Mouse (Mus musculus) kidney, adult 8-10 months (tissue): Measurements from ENCODE around the gene Htr1f.
"Not testable (repeated sequence)": the region's sequence is repeated elsewhere in the genome, so short reads cannot be mapped to it uniquely, and the experiment has no call there.

Experiments used
- DNase-seq, 2 experiments: peaks; one replicate each; pipeline ENCODE4 v3.0.0; 2022

The Htr1f gene

DNA sequence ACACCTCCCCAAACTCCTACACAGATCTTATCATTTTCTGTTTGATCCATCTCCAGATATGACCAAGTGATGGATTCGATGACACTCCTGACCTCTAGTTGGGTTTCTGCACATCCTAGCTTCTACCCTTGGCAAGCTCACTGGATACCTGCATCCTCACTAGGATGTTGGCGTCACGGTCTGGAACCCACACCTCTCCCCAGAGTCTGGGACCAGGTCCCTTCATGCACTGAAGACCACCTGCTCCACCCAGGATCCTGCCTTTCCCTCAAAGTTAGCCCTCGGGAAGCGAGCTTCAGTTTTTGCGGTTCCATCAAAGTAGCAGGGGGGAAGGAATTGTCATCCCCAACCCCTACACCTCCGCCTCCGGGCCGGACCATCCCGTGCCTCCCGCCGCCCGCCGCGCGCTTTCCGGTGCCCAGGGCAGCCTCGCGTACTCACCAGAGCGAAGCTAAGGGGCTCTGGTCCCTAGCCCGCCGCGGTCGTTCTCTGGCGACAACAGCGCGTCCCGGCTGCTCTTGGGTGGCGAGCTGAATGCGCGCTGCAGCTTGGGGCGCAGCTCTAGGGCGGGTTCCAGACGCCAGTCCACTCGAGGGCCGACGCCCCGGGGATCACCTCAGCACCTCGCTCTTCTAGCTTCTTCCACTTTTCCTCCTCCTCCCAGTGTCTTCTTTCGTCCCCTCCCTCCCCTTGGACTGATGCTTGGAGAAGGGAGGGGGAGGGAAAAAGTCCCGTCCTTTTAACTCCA, at the start of gene Htr1f:
Gene Htr1f, minus strand, starts transcription at position 671 of the 748 bp plus-strand sequence.
- no peak for DNase-seq

- no peak for DNase-seq
Observed at GRCm38 (mm10) chr16:65139771-65140170, 34.1 kb upstream of the Htr1f start.

- DNase-seq = no peak
Observed at GRCm38 (mm10) chr16:65129391-65129790, 23.7 kb upstream of the Htr1f start.

- no peak for DNase-seq
Observed at GRCm38 (mm10) chr16:65127846-65128245, 22.2 kb upstream of the Htr1f start.

DNA sequence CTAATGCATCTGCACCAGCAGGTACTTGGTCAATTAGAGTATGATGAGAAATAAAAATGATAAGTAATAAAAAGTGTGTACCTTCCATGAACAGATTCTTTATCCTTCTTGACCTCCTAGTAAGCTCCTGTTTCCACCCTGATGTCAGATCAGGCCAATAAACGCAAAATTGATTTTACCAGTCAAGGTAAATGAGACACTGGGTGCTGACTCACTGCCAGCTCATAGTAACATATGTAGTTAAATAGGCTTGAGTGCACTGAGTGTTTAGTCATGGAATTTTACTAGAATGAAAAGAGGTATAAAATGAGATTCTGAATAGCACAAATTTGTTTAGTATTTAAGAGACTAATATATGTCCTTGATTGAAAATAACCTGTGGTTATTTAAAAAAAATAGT, 6.6 kb upstream of the Htr1f start:
- DNase-seq = no peak

DNA sequence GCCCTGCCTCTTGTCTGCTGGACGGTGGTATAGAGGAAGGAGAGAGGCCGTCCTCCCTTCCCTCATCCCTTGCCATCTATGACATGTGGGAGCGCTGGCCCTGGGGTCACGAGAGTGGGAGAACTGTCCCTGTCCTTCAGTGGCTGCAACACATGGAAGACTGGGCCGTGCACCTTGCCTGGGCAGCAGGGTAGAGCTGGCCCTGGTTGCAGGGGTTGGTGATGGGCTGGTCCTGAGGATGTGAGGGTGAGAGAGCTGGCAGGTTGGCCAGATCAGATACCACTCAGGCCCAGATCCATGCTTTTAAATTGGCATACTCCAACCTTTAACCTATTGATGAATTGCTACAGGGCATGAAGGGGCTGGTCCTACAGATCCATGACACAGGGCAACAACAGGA, 12.1 kb downstream of the Htr1f start:
- DNase-seq = no peak

DNA sequence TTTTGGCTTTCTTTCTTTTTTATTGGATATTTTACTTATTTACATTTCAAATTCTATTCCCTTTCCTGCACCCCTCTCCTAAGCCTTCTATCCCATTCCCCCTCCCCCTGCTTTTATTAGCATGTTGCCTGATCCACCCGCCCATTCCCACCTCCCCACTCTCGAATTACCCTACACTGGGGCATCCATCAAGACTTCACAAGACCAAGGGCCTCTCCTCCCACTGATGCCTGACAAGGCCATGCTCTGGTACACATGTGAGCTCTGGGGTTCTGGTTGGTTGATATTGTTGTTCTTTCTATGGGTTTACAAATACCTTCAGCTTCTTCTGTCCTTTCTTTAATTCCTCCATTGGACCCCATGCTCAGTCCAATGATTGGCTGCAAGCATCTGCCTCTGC, 22.2 kb downstream of the Htr1f start:
- no peak for DNase-seq

- DNase-seq = no peak
Observed at GRCm38 (mm10) chr16:65069867-65070266, 35.8 kb downstream of the Htr1f start.

DNA sequence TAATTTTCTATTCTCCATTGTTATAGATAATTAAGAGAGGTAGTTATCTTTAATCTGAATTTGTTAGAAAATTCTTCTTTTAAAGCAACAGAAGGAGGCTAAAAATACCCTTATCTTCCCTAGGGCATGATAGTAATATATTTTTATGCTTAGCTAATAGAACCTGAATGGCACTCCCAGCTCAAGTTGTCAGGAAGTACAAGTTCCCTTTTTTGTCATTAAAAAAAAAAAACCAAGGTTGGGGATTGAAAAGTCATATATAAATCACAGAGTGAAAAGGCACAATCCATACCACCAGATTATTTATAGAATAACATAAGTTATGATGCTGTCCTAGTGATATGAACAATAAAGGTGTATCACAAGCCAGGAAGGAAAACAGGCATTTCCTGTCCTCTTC, 39.4 kb downstream of the Htr1f start:
- DNase-seq = no peak

- not testable (repeated sequence) for DNase-seq
Observed at GRCm38 (mm10) chr16:65037660-65038425, 67.8 kb downstream of the Htr1f start.

GRCm38 (mm10) chr16:65029675-65030074, 76.0 kb downstream of the Htr1f start:
- no peak for DNase-seq

GRCm38 (mm10) chr16:65022364-65022763, 83.3 kb downstream of the Htr1f start:
- no peak for DNase-seq

GRCm38 (mm10) chr16:65018710-65019109, 86.9 kb downstream of the Htr1f start:
- no peak for DNase-seq

- DNase-seq = no peak
Observed at GRCm38 (mm10) chr16:65018134-65018533, 87.5 kb downstream of the Htr1f start.

GRCm38 (mm10) chr16:65017566-65017965, 88.1 kb downstream of the Htr1f start:
- DNase-seq = no peak

- no peak for DNase-seq
Observed at GRCm38 (mm10) chr16:65015241-65015640, 90.4 kb downstream of the Htr1f start.

GRCm38 (mm10) chr16:65001993-65002821, 103.4 kb downstream of the Htr1f start:
- no peak for DNase-seq

- no peak for DNase-seq
Observed at GRCm38 (mm10) chr16:64989279-64989800, 116.3 kb downstream of the Htr1f start.

- DNase-seq = no peak
Observed at GRCm38 (mm10) chr16:64987564-64987963, 118.1 kb downstream of the Htr1f start.

DNA sequence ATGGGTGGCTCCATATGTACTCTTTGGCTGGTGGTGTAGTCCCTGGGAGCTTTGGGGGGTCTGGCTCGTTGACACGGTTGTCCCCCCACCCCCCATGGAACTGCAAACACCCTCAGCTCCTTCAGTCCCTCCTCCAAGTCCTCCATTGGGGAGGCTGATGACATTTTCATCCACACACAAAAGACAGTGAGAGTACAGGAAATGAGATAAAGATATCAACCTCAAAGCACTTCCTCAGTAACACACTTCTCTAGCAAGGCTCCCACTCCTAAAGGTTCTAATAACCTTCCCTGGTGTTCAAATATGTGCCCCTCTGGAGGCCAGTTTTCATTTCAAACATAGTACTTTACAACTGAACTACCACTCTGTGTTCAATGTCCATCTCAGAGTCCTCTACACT, 118.6 kb downstream of the Htr1f start:
- no peak for DNase-seq

GRCm38 (mm10) chr16:64974636-64975035, 131.0 kb downstream of the Htr1f start:
- DNase-seq = no peak

GRCm38 (mm10) chr16:64973533-64974305, 131.9 kb downstream of the Htr1f start:
- no peak for DNase-seq
